Mouse (Mus musculus) left cerebral cortex, adult 9 months (tissue): ENCODE data around the gene Map3k7cl.

ENCODE experiments used
- DNase-seq, 2 experiments: peaks; one replicate each; pipeline ENCODE4 v3.0.0; 2022; ENCODE audit warnings: low spot score in 2 of 2

The Map3k7cl gene

DNA sequence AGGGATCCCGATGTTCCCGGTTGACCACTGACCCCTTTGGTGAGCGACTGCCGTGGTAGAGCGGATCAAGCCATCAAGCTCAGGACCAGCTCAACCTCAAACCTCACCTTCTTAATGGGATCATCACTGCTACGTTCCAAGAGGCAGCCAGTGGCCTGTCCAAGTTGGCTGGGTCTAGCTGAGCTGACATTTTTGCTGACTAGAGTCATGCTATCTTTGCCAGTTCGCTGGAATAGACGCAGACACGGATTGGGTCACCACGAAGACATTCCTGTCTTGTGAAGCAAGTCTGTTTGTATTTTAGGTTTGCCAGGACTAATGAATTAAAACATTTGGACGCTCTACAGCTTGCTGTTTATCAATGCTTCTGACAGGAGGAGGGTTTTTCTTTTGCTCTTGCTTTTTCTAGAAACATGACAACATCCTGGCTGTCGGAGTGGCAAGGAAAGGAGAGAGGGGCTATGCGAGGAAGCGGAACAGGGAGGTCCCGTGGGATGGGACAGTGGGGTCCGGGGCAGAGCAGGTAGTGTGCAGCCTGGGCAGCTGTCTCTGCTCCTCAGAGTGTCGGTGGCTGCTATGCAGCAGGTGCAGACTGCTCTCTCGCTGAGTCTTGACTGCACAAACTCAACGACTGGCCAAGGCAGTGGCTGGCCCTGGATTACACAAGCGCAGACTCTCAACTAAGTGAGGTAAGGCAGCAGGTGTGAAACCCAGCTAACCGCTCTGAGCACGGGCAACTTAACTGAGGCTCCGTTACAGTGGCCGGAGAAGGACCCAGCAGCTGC is at the start of gene Map3k7cl:
Gene Map3k7cl (plus strand): TSS at position 424 of the 785 bp plus-strand sequence.
- no peak for DNase-seq

DNA sequence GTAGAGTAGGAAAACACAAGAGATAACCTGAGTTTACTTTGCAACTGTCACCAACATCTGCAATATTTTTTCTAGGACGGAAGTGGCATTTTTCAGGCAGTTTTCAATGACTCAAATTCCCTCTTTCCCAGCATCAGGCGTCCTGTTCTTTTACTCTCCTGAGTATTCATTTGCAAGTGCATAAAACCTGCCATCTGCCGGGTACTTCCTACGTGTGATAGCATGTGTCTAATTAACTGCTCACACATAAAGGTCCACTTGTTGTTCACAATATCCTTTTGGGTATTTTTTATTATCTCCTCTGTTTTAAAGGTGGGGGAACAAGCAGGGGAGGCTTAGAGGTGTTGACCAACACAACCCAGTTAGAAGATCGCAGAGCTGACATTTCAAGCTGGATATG is 41.4 kb upstream of the Map3k7cl start:
- no peak for DNase-seq

DNA sequence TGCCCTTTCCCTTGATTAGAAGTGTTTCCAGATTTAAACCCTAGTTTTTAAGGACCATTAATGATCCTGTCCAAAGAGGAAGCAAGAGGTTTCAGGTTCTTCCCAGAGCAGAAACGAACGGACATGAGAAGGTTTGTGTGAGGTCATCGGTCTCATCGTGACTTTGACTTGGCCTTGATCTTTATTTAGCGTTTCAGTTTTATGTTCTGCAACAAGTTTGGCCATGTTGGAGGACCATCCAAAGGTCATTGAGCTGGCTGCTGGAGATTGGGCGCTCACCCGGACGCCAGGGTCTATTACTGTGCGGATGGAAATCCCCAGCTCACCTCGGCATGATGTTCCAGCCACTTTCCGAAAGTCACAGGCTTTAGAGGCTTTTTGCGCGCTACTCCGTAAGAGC is 40.8 kb upstream of the Map3k7cl start:
- DNase-seq: no peak

DNA sequence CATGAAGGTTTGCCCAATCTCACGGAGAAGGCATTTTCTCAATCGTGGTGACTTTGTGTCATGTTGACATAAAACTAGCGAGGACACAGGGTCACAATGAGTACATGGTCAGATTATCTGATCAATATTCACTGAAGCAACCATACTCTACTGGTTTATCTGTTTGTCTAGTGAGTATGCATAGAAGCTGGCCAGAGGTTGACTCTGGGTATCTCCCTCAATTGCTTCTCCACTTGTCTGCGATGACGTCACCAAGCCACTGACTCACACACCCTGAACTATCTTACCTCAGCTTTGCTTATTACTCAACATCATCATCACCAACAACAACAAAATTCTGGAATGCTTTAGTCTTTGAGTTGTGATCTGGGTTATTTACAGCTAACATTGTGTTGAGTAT is 28.9 kb upstream of the Map3k7cl start:
- no peak for DNase-seq

DNA sequence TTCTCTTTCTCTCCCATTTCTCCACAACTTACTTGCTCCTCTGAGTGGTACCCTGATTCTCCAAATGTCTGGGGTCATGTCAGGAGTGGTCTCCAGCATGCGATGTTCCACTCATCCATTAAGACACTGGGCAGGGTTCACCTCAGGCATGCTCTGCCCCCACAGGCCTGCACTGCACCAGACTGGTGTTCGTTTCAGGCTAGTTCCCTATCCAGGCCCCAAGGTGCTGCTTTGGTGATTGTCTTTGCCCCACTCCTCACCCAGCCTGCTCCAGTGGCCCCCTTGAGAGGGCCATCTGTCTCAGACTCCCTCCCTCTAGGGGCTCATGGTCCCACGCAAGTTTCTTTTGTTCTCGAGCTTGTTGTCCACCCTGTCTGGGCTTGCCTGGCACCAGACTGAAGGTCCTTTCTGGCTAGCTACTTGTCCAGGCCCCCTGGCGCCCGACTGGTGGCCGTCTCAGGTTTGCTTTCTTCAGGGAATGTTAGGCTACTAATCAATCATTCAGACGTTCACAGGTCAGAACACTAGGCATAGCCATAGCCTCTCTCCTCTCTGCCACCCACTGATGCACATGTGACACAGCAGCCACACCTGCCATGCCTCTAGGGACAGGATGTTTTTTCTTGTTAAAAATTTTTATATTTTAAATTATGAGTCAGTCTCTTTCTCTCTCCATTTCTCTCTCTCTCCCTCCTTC is 25.4 kb upstream of the Map3k7cl start:
- no peak for DNase-seq

DNA sequence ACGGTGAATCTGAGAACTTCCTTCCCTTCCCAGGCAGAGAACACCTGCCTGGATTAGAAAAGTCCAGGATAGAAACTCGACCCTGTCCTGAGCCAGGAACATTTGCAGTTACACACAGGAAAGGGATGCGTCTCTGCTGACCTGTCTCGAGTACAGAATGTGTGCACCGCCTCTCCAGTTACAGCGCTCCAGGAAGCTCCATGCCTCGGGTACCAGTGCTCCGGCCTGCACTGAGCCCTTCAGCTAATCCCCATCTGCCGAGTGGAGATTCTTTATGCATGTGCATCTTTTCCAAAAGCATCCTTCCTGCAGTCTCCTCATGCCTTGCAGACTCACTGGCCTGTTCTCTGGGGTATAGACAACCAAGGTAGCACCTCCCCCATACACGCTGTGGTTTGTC is 24.4 kb upstream of the Map3k7cl start:
- no peak for DNase-seq

DNA sequence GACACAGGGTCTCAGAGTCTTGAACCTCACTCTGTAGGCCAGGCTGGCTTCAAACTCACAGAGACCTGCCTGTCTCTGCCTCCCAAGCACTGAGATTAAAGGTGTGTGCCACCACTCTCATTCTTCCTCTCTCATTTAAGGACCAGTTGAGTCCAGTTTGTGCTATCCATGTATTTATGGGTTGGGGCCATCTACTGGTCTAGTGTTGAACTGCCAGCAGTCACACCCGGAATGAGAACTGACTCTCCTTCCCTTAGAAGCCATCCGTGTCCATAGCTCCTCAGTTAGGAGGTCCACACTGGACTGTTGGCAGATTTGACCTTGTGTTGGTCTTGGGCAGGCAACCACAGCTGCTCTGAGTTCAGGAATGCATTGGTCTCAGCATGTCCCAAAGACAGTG is 4.8 kb upstream of the Map3k7cl start:
- DNase-seq: no peak

DNA sequence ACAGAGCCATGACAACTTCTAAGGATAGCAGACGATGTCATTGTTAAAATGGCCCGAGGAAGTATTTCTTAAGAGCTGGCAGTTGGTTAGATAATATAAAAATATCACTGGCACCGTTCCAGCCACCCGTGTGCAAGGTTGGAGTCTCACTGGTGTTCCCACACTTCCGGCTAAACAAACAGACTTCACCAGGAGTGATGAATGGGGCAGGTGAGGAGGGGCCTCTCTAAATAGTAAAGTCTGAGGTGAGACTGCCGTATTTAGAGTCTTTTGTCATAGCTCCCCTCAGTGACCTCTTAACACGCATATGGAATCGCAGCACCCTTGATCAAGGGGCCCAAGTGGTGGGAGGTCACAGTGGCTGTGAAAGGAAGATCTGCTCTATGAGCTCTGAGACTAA is 3.2 kb downstream of the Map3k7cl start:
- no peak for DNase-seq

DNA sequence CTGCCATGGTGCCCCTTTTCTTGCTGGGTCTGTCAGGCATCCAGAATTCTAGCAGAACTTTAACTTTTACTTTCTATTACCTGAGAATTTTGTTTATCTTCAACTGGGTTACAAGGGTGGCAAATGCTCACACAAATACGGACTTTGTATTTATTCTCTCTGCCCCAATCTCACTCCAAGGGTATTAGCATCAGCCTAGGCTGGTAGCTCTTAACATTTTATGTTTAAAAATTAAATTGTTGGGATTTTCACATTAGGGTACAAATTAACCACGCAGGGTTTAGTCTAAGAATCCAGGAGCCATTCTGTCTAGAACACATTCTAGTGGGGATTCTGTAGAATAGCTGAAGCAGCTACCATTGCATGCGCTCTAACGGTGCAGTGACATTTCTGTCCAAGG is 8.4 kb downstream of the Map3k7cl start:
- DNase-seq: no peak

DNA sequence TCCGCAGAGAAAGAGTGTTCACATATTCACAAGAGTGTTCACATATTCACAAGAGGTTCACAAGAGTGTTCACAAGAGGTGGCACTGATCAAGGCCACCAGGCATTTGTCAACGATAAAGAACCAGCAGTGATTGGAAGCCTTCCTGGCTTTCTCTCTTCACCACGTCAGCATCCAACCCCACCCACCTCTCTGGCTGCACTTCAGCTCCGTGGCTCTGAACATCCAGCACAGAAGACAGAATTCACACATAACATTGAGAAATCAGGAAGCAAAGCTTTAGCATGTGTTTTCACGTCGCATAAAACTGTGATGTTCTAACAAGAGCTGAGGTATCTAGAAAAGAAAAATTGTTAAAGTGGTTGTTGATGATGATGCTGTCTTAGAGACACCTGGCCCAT is 10.4 kb downstream of the Map3k7cl start:
- peak in 1 of 2 experiments; percentile 49 for DNase-seq

DNA sequence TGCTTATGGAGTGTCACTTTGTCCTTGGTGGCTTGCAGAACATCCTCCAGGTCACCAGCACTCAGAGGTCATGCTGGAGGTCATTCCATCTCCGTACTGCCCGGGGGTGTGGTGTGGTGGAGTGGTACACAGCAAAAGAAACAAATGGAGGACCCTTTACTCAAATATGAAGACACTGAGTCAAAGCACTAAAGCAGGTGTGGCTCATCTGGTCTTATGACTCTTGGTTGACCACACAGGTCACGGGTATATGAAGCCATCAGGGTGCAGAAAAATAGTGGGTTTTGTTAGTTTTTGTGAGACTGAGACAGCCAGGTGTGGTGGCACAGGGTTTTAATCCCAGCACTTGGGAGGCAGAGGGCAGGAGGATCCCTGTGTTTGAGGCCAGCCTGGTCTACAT is 11.4 kb downstream of the Map3k7cl start:
- DNase-seq: no peak

DNA sequence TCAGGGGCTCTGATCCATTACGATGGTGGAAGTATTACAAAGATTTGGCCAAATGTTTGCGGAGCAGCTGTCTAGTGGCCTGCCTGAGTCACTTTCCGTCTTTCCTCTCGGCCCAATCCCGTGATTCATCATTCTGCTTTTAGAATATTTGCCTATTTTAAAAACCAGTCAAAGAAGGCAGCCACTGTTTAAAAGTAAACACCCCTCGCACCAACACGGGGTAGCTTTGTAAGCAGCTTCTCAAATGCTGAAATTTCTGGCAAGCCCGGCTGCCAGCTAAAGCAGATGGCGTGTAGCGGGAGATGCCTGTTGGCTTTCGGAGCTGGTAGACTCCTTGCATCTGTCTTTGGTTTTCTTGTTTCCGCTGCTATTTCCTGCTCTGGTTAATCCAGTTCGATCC is 14.4 kb downstream of the Map3k7cl start:
- DNase-seq: peak in 1 of 2 experiments; percentile 67

DNA sequence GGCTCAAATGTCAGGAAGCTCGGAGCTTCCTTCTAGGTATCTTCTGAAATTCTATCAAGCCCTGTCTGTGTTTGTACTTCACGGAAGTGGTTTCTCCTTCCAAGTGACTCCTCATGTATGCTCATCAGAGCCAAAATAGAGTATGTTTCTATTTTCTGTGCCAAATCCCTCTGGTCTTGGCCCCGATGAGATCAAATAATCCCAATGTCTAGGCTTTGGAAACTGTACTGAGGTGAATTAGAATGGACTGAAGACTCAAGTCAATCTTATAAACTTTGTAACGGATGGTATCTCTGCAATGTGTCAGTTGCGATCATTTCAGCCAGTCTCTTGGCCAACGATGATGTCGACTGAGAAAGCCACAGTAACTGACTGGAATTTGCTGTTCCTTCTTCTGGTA is 15.1 kb downstream of the Map3k7cl start:
- no peak for DNase-seq

DNA sequence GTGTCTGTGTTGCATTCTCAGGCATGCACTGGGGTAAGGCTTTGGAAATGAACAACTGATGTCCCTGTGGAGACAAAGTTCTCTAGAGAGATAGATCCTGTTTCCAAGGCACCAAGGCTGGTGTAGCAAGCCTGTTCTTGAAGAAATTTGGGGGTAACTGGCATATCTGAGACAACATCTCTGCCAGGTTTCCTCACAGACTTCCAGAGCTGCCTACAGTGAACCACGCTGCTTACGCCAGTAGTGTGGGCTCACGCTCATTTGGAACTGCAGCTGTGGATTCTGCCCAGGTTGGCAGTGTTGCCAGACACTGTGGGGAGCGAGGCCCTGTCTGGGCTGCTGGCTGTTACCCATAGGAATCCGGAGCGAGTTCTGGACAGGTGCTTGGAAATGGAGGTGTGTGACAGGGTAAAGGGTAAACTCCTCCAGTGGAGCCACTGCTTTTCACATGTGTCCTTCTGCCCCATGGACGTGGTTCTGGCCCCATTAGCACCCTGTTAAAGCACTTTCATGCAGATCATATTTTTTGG is 16.5 kb downstream of the Map3k7cl start:
- DNase-seq: peak in 1 of 2 experiments; percentile 33

DNA sequence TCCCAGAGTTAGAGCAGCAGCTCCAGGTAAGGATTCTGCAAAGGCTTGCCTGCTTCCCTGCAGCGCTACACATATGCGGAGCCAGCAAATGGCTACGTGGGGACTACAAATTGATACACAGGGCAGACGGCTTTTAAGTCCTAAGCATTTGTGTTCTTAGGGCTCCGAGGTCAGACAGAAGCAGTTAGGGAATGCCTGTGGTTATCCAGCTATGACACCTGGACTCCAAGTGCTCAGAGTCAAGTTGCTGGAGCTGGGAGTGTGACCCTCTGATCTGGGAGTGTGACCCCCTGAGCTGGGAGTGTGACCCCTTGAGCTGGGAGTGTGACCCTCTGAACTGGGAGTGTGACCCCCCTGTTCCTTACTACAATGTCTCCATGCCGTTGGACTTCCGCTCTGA is 17.2 kb downstream of the Map3k7cl start:
- DNase-seq: no peak

DNA sequence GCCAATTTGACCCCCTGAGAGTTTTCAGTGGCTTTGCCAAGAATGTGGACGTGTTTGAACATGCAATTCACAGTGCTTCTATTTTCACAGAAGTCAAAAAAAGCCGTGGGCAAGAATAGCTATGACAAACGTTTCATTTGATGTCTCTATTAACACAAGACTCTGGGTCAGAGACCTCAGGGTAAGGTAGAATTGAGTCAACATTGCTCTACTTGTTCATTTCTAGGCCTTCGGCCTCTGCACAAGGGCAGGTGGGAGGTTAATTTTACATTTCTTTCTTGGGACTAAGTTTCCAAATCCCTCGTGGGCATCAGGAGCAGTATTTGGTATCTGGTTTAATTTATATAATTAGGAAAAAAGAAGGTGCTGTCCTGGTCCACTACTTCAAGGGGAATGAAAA is 20.3 kb downstream of the Map3k7cl start:
- no peak for DNase-seq

DNA sequence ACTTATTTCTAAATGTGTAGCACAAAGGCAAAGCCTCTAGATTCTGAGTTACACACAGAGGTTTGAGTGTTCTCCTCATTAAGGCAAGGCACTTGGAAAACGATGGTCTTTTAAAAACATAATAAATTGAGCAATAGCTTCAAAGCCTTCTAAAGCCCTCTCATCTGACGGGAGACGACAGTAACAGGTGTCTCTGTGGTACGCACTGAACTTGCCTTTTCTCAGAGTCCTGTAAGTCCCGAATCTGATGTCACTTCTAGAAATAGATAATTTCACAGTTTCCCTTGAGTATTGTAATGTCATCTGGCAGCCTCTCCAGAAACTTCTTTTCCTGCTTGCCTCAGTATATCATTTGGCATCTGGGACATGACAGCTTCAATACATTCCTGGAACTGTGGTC is 21.0 kb downstream of the Map3k7cl start:
- DNase-seq: no peak

DNA sequence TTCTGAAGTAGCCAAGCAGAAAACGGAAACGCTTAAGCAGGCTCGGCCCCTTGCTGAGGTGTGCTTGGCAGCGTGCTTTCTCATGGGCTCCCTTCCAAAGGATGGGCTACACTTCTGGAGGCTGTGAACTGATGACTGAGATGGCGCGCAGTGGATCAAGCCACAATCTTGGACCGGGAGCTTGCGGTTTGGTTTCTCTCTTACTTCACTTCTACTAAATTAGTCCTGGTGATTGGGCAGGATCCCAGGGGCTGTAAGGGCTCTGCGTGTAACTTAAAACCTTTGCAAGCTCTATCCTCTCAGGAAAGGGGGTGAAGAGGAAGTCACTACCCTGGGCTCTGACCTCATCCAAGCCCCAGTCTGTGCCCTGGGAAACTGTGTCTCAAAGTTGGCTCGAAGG is 22.5 kb downstream of the Map3k7cl start:
- DNase-seq: no peak

DNA sequence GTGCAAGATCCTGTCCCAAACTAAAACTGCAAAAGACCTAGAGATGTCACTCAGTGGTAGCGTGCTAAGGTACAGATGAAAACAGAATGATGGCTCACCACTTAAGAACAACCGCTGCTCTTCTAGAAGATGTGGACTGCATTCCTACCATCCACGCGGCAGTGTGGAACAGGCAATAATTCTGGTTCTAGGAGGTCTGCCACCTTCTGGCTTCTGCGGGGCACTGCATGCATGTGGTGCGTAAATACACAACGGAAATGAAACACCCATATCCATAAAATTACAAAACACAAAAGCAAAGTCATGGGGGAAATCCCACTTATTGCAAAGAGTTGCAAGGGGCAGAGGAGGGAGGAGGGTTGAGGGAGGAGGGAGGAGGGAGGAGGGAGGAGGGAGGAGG is 25.8 kb downstream of the Map3k7cl start:
- DNase-seq: no peak

DNA sequence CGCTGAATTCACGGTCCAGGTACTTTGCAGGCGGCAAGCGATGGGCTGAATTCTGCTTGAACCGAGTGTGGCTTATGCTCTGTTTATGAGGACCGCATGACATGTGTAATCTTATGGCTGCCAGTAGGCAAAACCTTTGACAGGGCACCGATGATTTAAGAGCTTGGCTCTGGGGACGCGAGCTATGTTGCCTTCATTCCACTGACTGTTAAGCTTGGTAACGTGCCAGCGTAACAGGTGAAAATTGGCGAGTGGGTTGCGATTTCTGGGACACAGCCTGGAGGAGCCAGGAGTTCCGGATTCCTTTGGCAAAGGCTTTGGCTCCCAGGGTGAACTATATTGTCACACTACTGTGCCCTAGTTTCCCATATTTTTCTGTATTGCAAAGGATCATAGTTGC is 26.3 kb downstream of the Map3k7cl start:
- no peak for DNase-seq

DNA sequence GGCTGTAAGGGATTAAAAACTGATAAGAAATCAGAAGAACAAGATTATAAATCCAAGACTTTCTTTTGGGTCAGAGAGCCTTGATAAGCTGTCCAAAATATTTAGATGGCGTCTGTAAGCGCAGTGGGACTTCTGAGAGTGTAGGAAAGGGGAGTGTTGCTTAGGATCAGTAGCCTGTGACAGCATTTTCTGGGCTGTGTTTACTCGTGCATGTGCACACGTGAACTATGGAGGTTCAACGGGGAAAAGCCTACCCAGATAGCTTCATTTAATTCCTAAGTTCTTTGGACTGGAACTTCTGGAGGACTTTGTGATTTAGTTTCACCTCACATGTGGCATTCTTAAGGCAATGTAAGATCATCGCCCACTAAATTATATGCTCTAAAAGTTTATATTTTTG is 29.6 kb downstream of the Map3k7cl start:
- DNase-seq: no peak

DNA sequence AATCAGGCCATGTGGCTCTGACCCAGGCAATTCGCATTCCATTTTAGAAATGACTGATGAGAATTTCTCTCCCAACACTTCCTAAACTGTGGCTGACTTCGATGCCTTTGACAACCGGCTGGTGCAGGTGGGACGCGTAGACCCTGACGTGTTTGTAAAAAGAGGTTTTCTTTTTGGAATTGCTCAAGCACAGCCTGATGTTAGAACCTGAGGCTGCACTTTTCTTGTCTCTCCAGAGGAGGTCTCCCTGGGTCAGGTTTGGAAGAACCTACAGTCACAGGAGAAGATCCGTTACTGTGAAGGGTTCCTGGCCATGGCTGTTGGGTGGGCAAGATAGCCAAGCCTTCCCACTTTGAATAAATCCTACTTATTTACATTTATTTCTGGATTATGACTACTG is 31.5 kb downstream of the Map3k7cl start:
- DNase-seq: no peak

DNA sequence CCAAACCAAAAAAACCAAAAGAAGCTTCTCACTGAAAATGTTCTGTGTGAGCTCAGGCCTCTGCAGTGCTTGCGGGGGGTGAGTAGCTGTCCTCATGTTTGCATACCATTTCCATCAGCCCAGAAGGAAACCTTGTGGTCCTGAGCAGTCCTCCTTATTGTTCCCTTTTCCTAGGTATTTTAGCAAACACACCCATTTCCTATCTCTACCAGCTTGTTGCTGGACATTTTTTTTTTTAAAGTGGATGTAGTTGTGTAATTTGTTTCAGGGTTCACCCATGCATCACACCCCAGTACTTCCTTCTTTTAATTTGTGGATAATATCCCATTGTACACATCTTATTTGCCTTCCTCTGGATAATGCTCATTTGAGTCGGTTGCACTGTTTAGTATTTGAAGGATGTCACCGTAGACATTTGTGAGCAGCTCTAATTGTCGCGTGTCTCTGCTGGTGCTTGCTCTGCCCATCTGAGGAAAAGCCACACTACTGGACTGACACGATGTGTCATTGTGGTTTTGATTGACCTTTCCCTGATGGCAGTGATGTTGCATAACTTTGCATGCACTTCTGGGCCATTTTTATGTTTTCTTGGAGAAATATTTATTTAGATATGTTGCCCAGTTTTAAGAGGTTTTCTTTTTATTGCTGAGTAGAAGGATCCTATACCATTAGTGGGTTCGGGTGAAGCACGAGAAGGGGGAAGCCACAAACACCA is 32.6 kb downstream of the Map3k7cl start:
- no peak for DNase-seq
